Mouse (Mus musculus): ENCODE measurements at regions not wholly inside any gene's neighbourhood (a gene's known extent, or its start where the extent isn't known, plus 50 kb on each side); places are given as distances from the start of the nearest gene placed in this dataset.

- no peak overlapping the region for H3K9ac ChIP-seq (replicated peaks)
- no peak for TF ChIP-seq EP300 (IDR thresholded peaks at IDR 0.05; ENCODE audit: low read depth)
- TF ChIP-seq CTCF (IDR thresholded peaks at IDR 0.05; ENCODE audit: low read depth): no peak
- H3K4me1 ChIP-seq (ENCODE audit: insufficient read depth): no peaks in the 10 kb centered on the region
- H3K36me3 ChIP-seq (replicated peaks; ENCODE audit: insufficient read depth, low read length): no peaks in the 10 kb centered on the region
- no peak overlapping the region for H3K27ac ChIP-seq (ENCODE audit: low read depth)
- ATAC-seq: no peak
- DNase-seq: no peak
- no peaks in the 10 kb centered on the region for H3K27me3 ChIP-seq (ENCODE audit: insufficient read depth, low read length)
- H3K4me3 ChIP-seq (ENCODE audit: low read depth, low read length): no peak overlapping the region
- no peak overlapping the region for H3K4me2 ChIP-seq (ENCODE audit: low read depth, low read length)
- H3K9me3 ChIP-seq (ENCODE audit: low read length): no peaks in the 10 kb centered on the region
Observed at GRCm38 (mm10) chr2:45975157-45975556, 858.0 kb upstream of the Zeb2 start.

GRCm38 (mm10) chr2:45968635-45969034, 851.4 kb upstream of the Zeb2 start:
- no peaks in the 10 kb centered on the region for H3K27me3 ChIP-seq (ENCODE audit: insufficient read depth, low read length)
- WGBS (ENCODE audit: insufficient replicate concordance): 68% methylated on average over 5 of the region's 5 CpGs
- ATAC-seq: no peak

GRCm38 (mm10) chr2:45956792-45957330, 839.7 kb upstream of the Zeb2 start:
- H3K9ac ChIP-seq (replicated peaks): no peak overlapping the region
- no peaks in the 10 kb centered on the region for H3K4me1 ChIP-seq (ENCODE audit: insufficient read depth)
- ATAC-seq (no peak), DNase-seq (no peak)
- H3K27ac ChIP-seq (ENCODE audit: low read depth): no peak overlapping the region
- no peak overlapping the region for H3K4me2 ChIP-seq (ENCODE audit: low read depth, low read length)
- no peaks in the 10 kb centered on the region for H3K36me3 ChIP-seq (replicated peaks; ENCODE audit: insufficient read depth, low read length)
- H3K9me3 ChIP-seq (ENCODE audit: low read length): no peaks in the 10 kb centered on the region
- WGBS (ENCODE audit: insufficient replicate concordance): 72% methylated on average over 4 of the region's 4 CpGs
- no peak overlapping the region for H3K4me3 ChIP-seq (ENCODE audit: low read depth, low read length)
- no peaks in the 10 kb centered on the region for H3K27me3 ChIP-seq (ENCODE audit: insufficient read depth, low read length)
- TF ChIP-seq CTCF (IDR thresholded peaks at IDR 0.05; ENCODE audit: low read depth): no peak
- TF ChIP-seq EP300 (IDR thresholded peaks at IDR 0.05; ENCODE audit: low read depth): no peak

More at GRCm38 (mm10) chr2:45968635-45969034, 851.4 kb upstream of the Zeb2 start:
- H3K4me1 ChIP-seq (ENCODE audit: insufficient read depth): no peaks in the 10 kb centered on the region
- H3K27ac ChIP-seq (ENCODE audit: low read depth): no peak overlapping the region
- H3K4me3 ChIP-seq (ENCODE audit: low read depth, low read length): no peak overlapping the region
- no peaks in the 10 kb centered on the region for H3K9me3 ChIP-seq (ENCODE audit: low read length)
- no peak overlapping the region for H3K9ac ChIP-seq (replicated peaks)
- H3K36me3 ChIP-seq (replicated peaks; ENCODE audit: insufficient read depth, low read length): no peaks in the 10 kb centered on the region
- H3K4me2 ChIP-seq (ENCODE audit: low read depth, low read length): no peak overlapping the region
- TF ChIP-seq EP300 (IDR thresholded peaks at IDR 0.05; ENCODE audit: low read depth) (no peak), CTCF (IDR thresholded peaks at IDR 0.05; ENCODE audit: low read depth) (no peak)
- DNase-seq: no peak

- no peak overlapping the region for H3K27ac ChIP-seq (ENCODE audit: low read depth)
- ATAC-seq (no peak), DNase-seq (no peak)
- no peaks in the 10 kb centered on the region for H3K36me3 ChIP-seq (replicated peaks; ENCODE audit: insufficient read depth, low read length)
- no peak overlapping the region for H3K9ac ChIP-seq (replicated peaks)
- H3K27me3 ChIP-seq (ENCODE audit: insufficient read depth, low read length): no peaks in the 10 kb centered on the region
- TF ChIP-seq EP300 (IDR thresholded peaks at IDR 0.05; ENCODE audit: low read depth) (no peak), CTCF (IDR thresholded peaks at IDR 0.05; ENCODE audit: low read depth) (no peak)
- H3K9me3 ChIP-seq (ENCODE audit: low read length): no peaks in the 10 kb centered on the region
- no peak overlapping the region for H3K4me2 ChIP-seq (ENCODE audit: low read depth, low read length)
- no peaks in the 10 kb centered on the region for H3K4me1 ChIP-seq (ENCODE audit: insufficient read depth)
- H3K4me3 ChIP-seq (ENCODE audit: low read depth, low read length): no peak overlapping the region
- 51% methylated on average over 1 of the region's 1 CpGs for WGBS (ENCODE audit: insufficient replicate concordance)
Observed at GRCm38 (mm10) chr2:45948758-45949157, 831.6 kb upstream of the Zeb2 start.

GRCm38 (mm10) chr2:45925791-45926480, 808.7 kb upstream of the Zeb2 start:
- H3K9me3 ChIP-seq (ENCODE audit: low read length): no peaks in the 10 kb centered on the region
- H3K9ac ChIP-seq (replicated peaks): no peak overlapping the region
- DNase-seq (no peak), ATAC-seq (no peak)
- no peak overlapping the region for H3K4me2 ChIP-seq (ENCODE audit: low read depth, low read length)
- no peak for TF ChIP-seq CTCF (IDR thresholded peaks at IDR 0.05; ENCODE audit: low read depth)
- no peak for TF ChIP-seq EP300 (IDR thresholded peaks at IDR 0.05; ENCODE audit: low read depth)
- no peaks in the 10 kb centered on the region for H3K4me1 ChIP-seq (ENCODE audit: insufficient read depth)
- no peak overlapping the region for H3K4me3 ChIP-seq (ENCODE audit: low read depth, low read length)
- H3K36me3 ChIP-seq (replicated peaks; ENCODE audit: insufficient read depth, low read length): no peaks in the 10 kb centered on the region
- no peak overlapping the region for H3K27ac ChIP-seq (ENCODE audit: low read depth)
- WGBS (ENCODE audit: insufficient replicate concordance): 72% methylated on average over 7 of the region's 7 CpGs
- H3K27me3 ChIP-seq (ENCODE audit: insufficient read depth, low read length): no peaks in the 10 kb centered on the region

- WGBS (ENCODE audit: insufficient replicate concordance): 30% methylated on average over 1 of the region's 1 CpGs
- H3K4me1 ChIP-seq (ENCODE audit: insufficient read depth): no peaks in the 10 kb centered on the region
- H3K36me3 ChIP-seq (replicated peaks; ENCODE audit: insufficient read depth, low read length): no peaks in the 10 kb centered on the region
- no peak overlapping the region for H3K4me3 ChIP-seq (ENCODE audit: low read depth, low read length)
- H3K27me3 ChIP-seq (ENCODE audit: insufficient read depth, low read length): no peaks in the 10 kb centered on the region
- no peak overlapping the region for H3K27ac ChIP-seq (ENCODE audit: low read depth)
- no peak for DNase-seq
- H3K9me3 ChIP-seq (ENCODE audit: low read length): no peaks in the 10 kb centered on the region
- no peak for ATAC-seq
- H3K4me2 ChIP-seq (ENCODE audit: low read depth, low read length): no peak overlapping the region
- TF ChIP-seq CTCF (IDR thresholded peaks at IDR 0.05; ENCODE audit: low read depth) (no peak), EP300 (IDR thresholded peaks at IDR 0.05; ENCODE audit: low read depth) (no peak)
- no peak overlapping the region for H3K9ac ChIP-seq (replicated peaks)
Observed at GRCm38 (mm10) chr2:45908871-45909270, 791.7 kb upstream of the Zeb2 start.
